Mouse (Mus musculus): ENCODE measurements around the gene Gli2. TPM values are rescaled to one million over a fixed set of nuclear protein-coding genes. Genes with fewer than 3 reads are reported as not detected.

Gli2 gene
- polyA plus RNA-seq, 1 experiment from 2014 or later: 5.6 TPM

DNA sequence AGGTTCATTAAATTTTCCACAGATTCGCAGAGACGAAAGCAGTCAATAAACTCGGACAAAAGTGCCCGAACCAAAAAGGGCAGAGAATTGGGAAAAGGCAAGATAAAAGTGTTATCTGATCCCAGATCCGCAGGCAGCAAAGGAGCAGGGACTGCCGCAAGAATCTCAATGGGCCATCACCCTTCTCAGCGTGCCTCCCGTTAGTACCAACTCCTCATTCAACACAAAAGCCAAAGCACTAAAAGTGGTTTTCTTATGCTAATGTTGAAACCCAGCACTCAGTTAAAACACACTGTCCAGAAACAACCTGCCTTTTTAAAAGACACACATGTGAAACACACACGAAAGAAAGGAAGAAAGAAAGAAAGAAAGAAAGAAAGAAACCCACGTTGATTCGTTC is 4.4 kb downstream of the Gli2 start:
- Histone ChIP-seq H3K4me3 (peak overlapping the region; percentile 32), H3K36me3 (ENCODE audit: poor library complexity, severe bottlenecking) (no peaks in the 10 kb centered on the region), H3K27ac (peak overlapping the region; percentile 95), H3K9ac (peak overlapping the region; percentile 84), H3K4me2 (peak overlapping the region; percentile 91), H3K4me1 (peaks cover 76% of the 10 kb centered on the region), H3K9me3 (replicated peaks) (no peaks in the 10 kb centered on the region), H3K27me3 (0 out of 2 replicates have a peak, but pooled peaks cover 7% of the 10 kb centered on the region)
- no peak for ATAC-seq
- WGBS: under 1% methylated on average over 11 of the region's 11 CpGs

DNA sequence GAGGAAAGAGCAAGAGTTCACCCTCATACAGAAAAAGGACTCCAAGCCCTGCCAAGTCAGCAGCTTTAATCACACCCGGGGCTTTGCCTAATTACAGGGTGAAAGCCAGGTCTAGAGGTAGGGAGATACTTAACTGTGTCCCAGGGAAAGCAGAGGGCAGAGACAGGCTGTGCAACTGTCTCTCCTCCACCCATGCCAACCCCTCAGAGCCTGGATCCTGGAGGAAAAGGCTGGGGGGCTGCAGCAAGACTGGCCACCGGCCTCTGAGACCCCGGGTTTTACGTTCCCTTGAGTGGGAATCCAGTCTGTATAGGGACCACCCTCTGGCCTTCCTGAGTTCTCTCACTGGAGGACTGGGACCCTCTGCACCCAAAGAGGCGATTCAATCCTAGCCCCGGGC is 4.9 kb downstream of the Gli2 start:
- H3K4me2 ChIP-seq: peak overlapping the region; percentile 91
- peak overlapping the region; percentile 84 for H3K9ac ChIP-seq
- H3K4me1 ChIP-seq: peaks cover 72% of the 10 kb centered on the region
- ATAC-seq: peak; percentile 22; the same call in 1 of the 2 replicates
- 3% methylated on average over 6 of the region's 6 CpGs for WGBS
- H3K27ac ChIP-seq: peak overlapping the region; percentile 95
- H3K27me3 ChIP-seq: 0 out of 2 replicates have a peak, but pooled peaks cover 7% of the 10 kb centered on the region
- H3K4me3 ChIP-seq: peak overlapping the region; percentile 32
- no peaks in the 10 kb centered on the region for H3K36me3 ChIP-seq (ENCODE audit: poor library complexity, severe bottlenecking)
- H3K9me3 ChIP-seq (replicated peaks): no peaks in the 10 kb centered on the region

DNA sequence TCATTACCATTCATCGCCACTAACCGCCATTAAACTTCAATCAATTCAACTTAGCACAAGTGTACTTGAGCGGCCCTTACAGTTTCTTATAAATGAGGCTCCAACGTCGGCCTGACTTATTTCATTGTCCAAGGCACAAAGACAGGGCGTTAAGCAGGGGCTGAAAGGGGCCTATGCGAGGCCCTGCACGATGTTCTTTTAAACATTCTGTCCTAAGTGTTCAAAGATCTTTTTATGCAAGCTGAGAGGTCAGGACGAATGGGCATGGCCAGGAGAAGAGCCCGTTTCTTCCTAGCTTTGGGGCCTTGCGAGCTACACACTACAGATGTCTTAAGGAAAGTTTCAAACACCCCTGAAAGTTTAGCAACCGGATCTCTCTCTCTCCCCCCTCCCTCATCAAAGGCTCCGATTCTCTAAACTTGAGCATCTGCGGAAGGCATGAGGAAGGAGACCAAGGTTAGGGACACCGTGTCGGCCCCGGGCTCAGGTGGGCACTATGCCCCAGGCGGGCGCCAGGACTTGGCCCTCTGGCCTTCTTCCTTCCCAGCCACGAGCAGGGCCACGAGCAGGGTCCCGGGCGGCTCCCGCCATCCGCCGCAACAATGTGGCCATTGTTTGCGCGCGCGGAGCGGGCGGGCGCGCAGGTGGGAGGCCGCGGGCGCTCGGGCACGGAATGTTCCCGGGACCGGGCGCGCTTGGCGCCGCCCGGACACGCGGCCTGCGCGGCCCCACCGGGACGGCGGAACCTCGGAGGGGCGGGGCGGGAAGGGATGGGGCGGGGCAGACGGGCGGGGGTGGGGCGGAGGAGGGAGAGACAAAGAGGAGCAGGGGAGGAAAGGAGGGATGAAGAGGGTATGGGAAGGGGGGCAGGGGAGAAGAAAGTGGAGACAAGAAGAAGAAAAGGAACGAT is 5.7 kb downstream of the Gli2 start:
- Histone ChIP-seq H3K27me3 (0 out of 2 replicates have a peak, but pooled peaks cover 4% of the 10 kb centered on the region), H3K4me2 (peak overlapping the region; percentile 91), H3K9me3 (replicated peaks) (no peaks in the 10 kb centered on the region), H3K9ac (peak overlapping the region; percentile 79), H3K36me3 (ENCODE audit: poor library complexity, severe bottlenecking) (no peaks in the 10 kb centered on the region), H3K4me3 (peak overlapping the region; percentile 55), H3K27ac (peak overlapping the region; percentile 95), H3K4me1 (peaks cover 67% of the 10 kb centered on the region)
- peak; percentile 55 for ATAC-seq
- under 1% methylated on average over 54 of the region's 61 CpGs for WGBS

DNA sequence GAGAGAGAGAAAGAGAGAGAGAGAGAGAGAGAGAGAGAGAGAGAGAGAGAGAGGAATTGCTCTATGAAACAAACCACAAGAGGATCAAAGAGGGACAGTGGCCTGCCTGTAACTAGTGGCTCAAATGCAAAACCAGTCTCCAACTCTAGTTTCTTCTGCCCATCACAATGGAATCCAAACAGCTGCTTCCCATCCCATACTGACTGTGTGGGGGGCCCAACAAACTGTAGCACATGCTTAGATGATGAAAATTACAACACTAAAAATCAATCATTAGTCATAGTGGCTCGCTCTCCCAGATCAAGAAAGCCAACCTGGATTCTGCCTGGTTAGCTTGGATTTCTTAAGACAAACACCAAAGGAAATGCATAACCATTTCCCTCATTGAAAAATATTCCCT is 15.0 kb downstream of the Gli2 start:
- ATAC-seq: no peak
- H3K4me3 ChIP-seq: no peak overlapping the region
- H3K36me3 ChIP-seq (ENCODE audit: poor library complexity, severe bottlenecking): 0 out of 2 replicates have a peak, but pooled peaks cover 7% of the 10 kb centered on the region
- no peak overlapping the region for H3K9ac ChIP-seq
- no peak overlapping the region for H3K27ac ChIP-seq
- no peaks in the 10 kb centered on the region for H3K9me3 ChIP-seq (replicated peaks)
- peaks cover 33% of the 10 kb centered on the region for H3K4me1 ChIP-seq
- H3K4me2 ChIP-seq: no peak overlapping the region
- WGBS: 97% methylated on average over 1 of the region's 1 CpGs
- no peaks in the 10 kb centered on the region for H3K27me3 ChIP-seq

DNA sequence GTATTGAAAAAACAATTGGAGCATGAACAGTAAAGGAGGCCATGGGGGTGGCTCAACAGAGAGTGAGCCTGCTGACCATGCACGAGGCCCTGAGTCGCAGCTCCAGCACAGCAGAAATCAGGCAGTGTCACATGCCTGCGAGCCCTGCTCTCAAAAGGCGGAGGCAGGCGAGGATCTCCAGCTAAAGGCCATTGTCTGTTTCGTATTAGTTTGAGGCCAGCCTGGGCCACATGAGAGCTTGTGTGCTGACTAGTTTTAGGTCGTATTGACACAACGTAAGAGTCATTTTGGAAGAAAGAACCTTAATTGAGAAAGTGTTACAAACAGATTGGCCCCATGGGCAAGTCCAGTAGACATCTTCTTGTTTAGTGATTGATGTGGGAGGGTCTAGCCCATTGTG is 17.5 kb downstream of the Gli2 start:
- Histone ChIP-seq H3K27ac (no peak overlapping the region), H3K9ac (no peak overlapping the region), H3K27me3 (no peaks in the 10 kb centered on the region), H3K4me1 (peaks cover 47% of the 10 kb centered on the region), H3K4me3 (no peak overlapping the region), H3K9me3 (replicated peaks) (no peaks in the 10 kb centered on the region), H3K4me2 (no peak overlapping the region), H3K36me3 (ENCODE audit: poor library complexity, severe bottlenecking) (0 out of 2 replicates have a peak, but pooled peaks cover 7% of the 10 kb centered on the region)
- no peak for ATAC-seq
- WGBS: 48% methylated on average over 8 of the region's 8 CpGs

DNA sequence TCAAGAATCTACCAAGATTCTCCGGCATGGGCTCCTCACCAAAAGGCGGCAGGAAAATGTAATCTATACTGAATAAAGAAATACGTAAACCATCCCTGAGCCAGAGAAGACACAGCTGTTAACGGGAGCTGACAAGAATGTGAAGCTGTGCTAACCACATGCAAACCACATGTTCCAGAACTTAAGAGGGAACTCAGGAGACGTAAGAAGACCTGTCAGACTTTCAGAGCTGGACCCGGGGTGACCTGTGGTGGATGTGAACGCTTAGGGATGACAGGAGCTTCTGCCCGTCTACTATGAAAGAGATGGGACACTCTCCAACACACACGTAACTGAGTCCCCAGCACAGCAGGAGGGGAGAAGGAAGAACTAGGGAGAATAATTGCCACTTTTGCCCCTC is 18.1 kb downstream of the Gli2 start:
- no peak overlapping the region for H3K4me3 ChIP-seq
- no peak overlapping the region for H3K4me2 ChIP-seq
- no peak overlapping the region for H3K9ac ChIP-seq
- no peaks in the 10 kb centered on the region for H3K27me3 ChIP-seq
- peaks cover 47% of the 10 kb centered on the region for H3K4me1 ChIP-seq
- no peak for ATAC-seq
- 69% methylated on average over 9 of the region's 9 CpGs for WGBS
- no peak overlapping the region; the same call in 1 of the 2 replicates for H3K27ac ChIP-seq
- H3K36me3 ChIP-seq (ENCODE audit: poor library complexity, severe bottlenecking): 0 out of 2 replicates have a peak, but pooled peaks cover 5% of the 10 kb centered on the region
- no peaks in the 10 kb centered on the region for H3K9me3 ChIP-seq (replicated peaks)

GRCm38 (mm10) chr1:119034163-119034705 is 19.2 kb downstream of the Gli2 start:
- Histone ChIP-seq H3K27me3 (no peaks in the 10 kb centered on the region), H3K27ac (peak overlapping the region; percentile 89), H3K4me2 (peak overlapping the region; percentile 43), H3K4me3 (no peak overlapping the region), H3K9me3 (replicated peaks) (no peaks in the 10 kb centered on the region), H3K4me1 (peaks cover 47% of the 10 kb centered on the region), H3K9ac (peak overlapping the region; percentile 38), H3K36me3 (ENCODE audit: poor library complexity, severe bottlenecking) (no peaks in the 10 kb centered on the region)
- 15% methylated on average over 13 of the region's 13 CpGs for WGBS
- no peak for ATAC-seq

- H3K9me3 ChIP-seq (replicated peaks): no peaks in the 10 kb centered on the region
- peak; percentile 92 for ATAC-seq
These were observed 19.8 kb downstream of the Gli2 start for GRCm38 (mm10) chr1:119033450-119034162.

GRCm38 (mm10) chr1:119031185-119031584 is 22.2 kb downstream of the Gli2 start:
- Histone ChIP-seq H3K36me3 (ENCODE audit: poor library complexity, severe bottlenecking) (no peaks in the 10 kb centered on the region), H3K9ac (no peak overlapping the region), H3K9me3 (replicated peaks) (no peaks in the 10 kb centered on the region), H3K27me3 (no peaks in the 10 kb centered on the region), H3K4me2 (no peak overlapping the region), H3K27ac (no peak overlapping the region), H3K4me3 (no peak overlapping the region), H3K4me1 (peaks cover 52% of the 10 kb centered on the region)
- 89% methylated on average over 6 of the region's 6 CpGs for WGBS
- ATAC-seq: no peak

More at GRCm38 (mm10) chr1:119033450-119034162, 19.8 kb downstream of the Gli2 start:
- H3K9ac ChIP-seq: peak overlapping the region; percentile 38
- no peaks in the 10 kb centered on the region for H3K27me3 ChIP-seq
- H3K4me3 ChIP-seq: no peak overlapping the region
- H3K4me1 ChIP-seq: peaks cover 47% of the 10 kb centered on the region
- H3K4me2 ChIP-seq: peak overlapping the region; percentile 43
- 29% methylated on average over 3 of the region's 3 CpGs for WGBS
- H3K27ac ChIP-seq: peak overlapping the region; percentile 89
- H3K36me3 ChIP-seq (ENCODE audit: poor library complexity, severe bottlenecking): no peaks in the 10 kb centered on the region

GRCm38 (mm10) chr1:119025647-119026358 is 27.6 kb downstream of the Gli2 start:
- no peak overlapping the region for H3K4me3 ChIP-seq
- no peaks in the 10 kb centered on the region for H3K9me3 ChIP-seq (replicated peaks)
- H3K27me3 ChIP-seq: no peaks in the 10 kb centered on the region
- peaks cover 22% of the 10 kb centered on the region for H3K4me1 ChIP-seq
- WGBS: 65% methylated on average over 8 of the region's 8 CpGs
- no peak overlapping the region; the same call in 1 of the 2 replicates for H3K27ac ChIP-seq
- peak overlapping the region; percentile 27; the same call in 1 of the 2 replicates for H3K9ac ChIP-seq
- H3K36me3 ChIP-seq (ENCODE audit: poor library complexity, severe bottlenecking): no peaks in the 10 kb centered on the region
- ATAC-seq: peak; percentile 22; the same call in 1 of the 2 replicates
- no peak overlapping the region for H3K4me2 ChIP-seq

DNA sequence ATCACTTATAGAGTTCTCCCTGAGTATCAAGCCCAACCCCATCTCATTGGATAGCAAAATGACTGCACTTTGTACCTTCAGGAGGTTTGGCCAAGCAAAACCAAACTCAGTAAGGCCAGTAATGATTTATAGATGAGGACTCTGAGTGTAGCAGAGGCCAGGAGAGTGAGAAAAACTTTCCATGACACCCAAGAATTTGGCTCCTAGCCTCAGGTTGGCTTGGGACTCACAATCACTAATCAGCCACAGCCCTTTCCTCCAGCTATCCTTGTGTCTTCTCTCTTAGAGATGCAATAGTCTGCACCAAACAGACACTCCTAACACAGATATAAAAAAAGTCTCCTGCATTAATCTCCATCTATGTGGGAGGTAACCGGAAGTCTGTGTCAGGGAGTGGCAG is 31.1 kb downstream of the Gli2 start:
- 100% methylated on average over 1 of the region's 1 CpGs for WGBS

More for the DNA sequence above, 31.1 kb downstream of the Gli2 start:
- Histone ChIP-seq H3K4me3 (no peak overlapping the region), H3K4me2 (no peak overlapping the region), H3K27me3 (no peaks in the 10 kb centered on the region), H3K4me1 (peaks cover 35% of the 10 kb centered on the region), H3K27ac (no peak overlapping the region), H3K9me3 (replicated peaks) (no peaks in the 10 kb centered on the region), H3K9ac (no peak overlapping the region), H3K36me3 (ENCODE audit: poor library complexity, severe bottlenecking) (no peaks in the 10 kb centered on the region)
- ATAC-seq: no peak
